19 mouse cellular contexts compared by ENCODE assay signal in the genomic region with DNA sequence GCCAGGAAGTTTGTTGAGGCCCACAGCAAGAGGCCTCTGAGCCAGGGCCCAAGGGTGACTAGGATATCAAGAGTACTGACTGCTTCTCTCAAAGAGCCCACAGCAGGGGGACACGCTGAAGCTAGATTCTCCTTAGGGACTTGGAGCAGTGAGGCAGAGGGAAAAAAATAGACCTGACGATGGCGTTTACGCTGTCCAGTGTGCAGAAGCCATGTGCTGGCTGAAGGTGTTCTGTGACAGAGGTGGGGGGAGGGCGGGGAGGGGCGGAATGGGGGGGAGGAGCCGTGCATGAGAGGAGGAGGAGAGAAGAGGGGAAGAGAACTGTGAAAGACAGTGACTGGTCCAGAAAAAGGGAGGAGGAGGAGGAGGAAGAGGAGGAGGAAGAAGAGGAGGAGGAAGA. TPM values are rescaled to one million over a fixed set of nuclear protein-coding genes. Genes with fewer than 3 reads are reported as not detected.
DNase-seq lines count a peak whose midpoint lies in the region; ATAC-seq and TF ChIP-seq lines count a peak whose summit lies in the region.
"Had no signal": no experiment of that assay in that cellular context is flagged by ENCODE, and none has a peak within 500 bp of the region (broad histone marks: within the 10 kb centered on the region; RNA-seq: fewer than 3 reads in every experiment).

No protein-coding gene starts in this region.

- intact Hi-C loops in gastrocnemius, postnatal 14 days (cut with DNase I; ENCODE audit: low total_unique reads): no loop called here
- intact Hi-C loops in heart, postnatal 36 days (cut with DNase I): no loop called here

- H3K27ac ChIP-seq in heart, embryonic 15.5 days: peak overlapping the region; percentile 36; the same call in 1 of the 2 replicates
- H3K27ac ChIP-seq in ES-Bruce4 (ENCODE audit: insufficient read depth, low read length): peak overlapping the region; percentile 46
- peak overlapping the region; percentile 67 for H3K27ac ChIP-seq in limb, embryonic 10.5 days
- H3K27ac ChIP-seq: forebrain, embryonic 15.5 days; liver, embryonic 13.5 days; midbrain, embryonic 13.5 days; neural tube, embryonic 12.5 days had no signal

- peaks cover 41% of the 10 kb centered on the region for H3K4me1 ChIP-seq in heart, embryonic 15.5 days (replicated peaks)
- peaks cover 8% of the 10 kb centered on the region for H3K4me1 ChIP-seq in ES-Bruce4 (ENCODE audit: control insufficient read depth, insufficient read depth, low read length)
- H3K4me1 ChIP-seq in limb, embryonic 10.5 days: peaks cover 50% of the 10 kb centered on the region
- H3K4me1 ChIP-seq: liver, embryonic 13.5 days had no signal

- ATAC-seq in heart, embryonic 15.5 days (replicated peaks; ENCODE audit: insufficient number of reproducible peaks, insufficient read depth, low FRiP score, low read depth): no peak
- ATAC-seq: forebrain, embryonic 15.5 days; midbrain, embryonic 13.5 days had no signal

- H3K27me3 ChIP-seq in heart, embryonic 15.5 days: no peaks in the 10 kb centered on the region
- no peaks in the 10 kb centered on the region for H3K27me3 ChIP-seq in ES-Bruce4 (ENCODE audit: control insufficient read depth, insufficient read depth, low read length, poor library complexity, severe bottlenecking)
- H3K27me3 ChIP-seq in limb, embryonic 10.5 days (ENCODE audit: low read depth, poor library complexity, severe bottlenecking): peaks cover 53% of the 10 kb centered on the region

- no peak overlapping the region for H3K4me2 ChIP-seq in heart, embryonic 15.5 days
- H3K4me2 ChIP-seq: forebrain, embryonic 15.5 days; liver, embryonic 13.5 days; midbrain, embryonic 13.5 days; neural tube, embryonic 12.5 days had no signal

- H3K36me3 ChIP-seq in heart, embryonic 15.5 days: no peaks in the 10 kb centered on the region
- H3K36me3 ChIP-seq in ES-Bruce4 (ENCODE audit: control insufficient read depth, insufficient read depth, low read length, poor library complexity, severe bottlenecking): no peaks in the 10 kb centered on the region
- no peaks in the 10 kb centered on the region for H3K36me3 ChIP-seq in limb, embryonic 10.5 days
- H3K36me3 ChIP-seq: forebrain, embryonic 15.5 days; liver, embryonic 13.5 days; midbrain, embryonic 13.5 days; neural tube, embryonic 12.5 days had no signal

- WGBS in heart, embryonic 15.5 days: 51% methylated on average over 7 of the region's 7 CpGs
- WGBS in limb, embryonic 10.5 days: 69% methylated on average over 7 of the region's 7 CpGs

- H3K4me3 ChIP-seq in heart, embryonic 15.5 days: no peak overlapping the region
- H3K4me3 ChIP-seq in ES-Bruce4 (ENCODE audit: low read depth, low read length): peak overlapping the region; percentile 33
- no peak overlapping the region for H3K4me3 ChIP-seq in limb, embryonic 10.5 days
- H3K4me3 ChIP-seq: forebrain, embryonic 15.5 days; liver, embryonic 13.5 days; midbrain, embryonic 13.5 days; neural tube, embryonic 12.5 days had no signal

- H3K9ac ChIP-seq in heart, embryonic 15.5 days: no peak overlapping the region
- H3K9ac ChIP-seq in ES-Bruce4 (ENCODE audit: low read depth, poor library complexity, severe bottlenecking): peak overlapping the region; percentile 13; the same call in 1 of the 2 replicates
- H3K9ac ChIP-seq: forebrain, embryonic 15.5 days; liver, embryonic 13.5 days; midbrain, embryonic 13.5 days; neural tube, embryonic 12.5 days had no signal

- H3K9me3 ChIP-seq in heart, embryonic 15.5 days (replicated peaks): no peaks in the 10 kb centered on the region
- no peaks in the 10 kb centered on the region for H3K9me3 ChIP-seq in ES-Bruce4 (replicated peaks; ENCODE audit: control insufficient read depth, insufficient read depth, low read length, poor library complexity, severe bottlenecking)
- no peaks in the 10 kb centered on the region for H3K9me3 ChIP-seq in limb, embryonic 10.5 days (replicated peaks)
- H3K9me3 ChIP-seq: forebrain, embryonic 15.5 days; liver, embryonic 13.5 days; midbrain, embryonic 13.5 days; neural tube, embryonic 12.5 days had no signal

- no peak for TF ChIP-seq EP300 in ES-Bruce4 (IDR thresholded peaks at IDR 0.05; ENCODE audit: insufficient read depth, low read depth, low read length)

- no peak for TF ChIP-seq CTCF in ES-Bruce4 (IDR thresholded peaks at IDR 0.05; ENCODE audit: low read depth, low read length)

- no peak for TF ChIP-seq POLR2A in ES-Bruce4 (IDR thresholded peaks at IDR 0.05; ENCODE audit: insufficient read depth, low read length)

- peak; percentile 51 for DNase-seq in gastrocnemius, postnatal 25 days
- DNase-seq in gastrocnemius, postnatal 14 days: no peak
- DNase-seq in heart, postnatal 36 days: no peak
- no peak for DNase-seq in limb, embryonic 10.5 days (ENCODE audit: low spot score)
- no peak for DNase-seq in natural killer cell, adult 2 months (ENCODE audit: low spot score in 2 of 2)
- DNase-seq: adrenal gland, postnatal 25 days; cerebellum, adult 9-10 months; kidney, adult 18-20 months; kidney, postnatal 4 days; layer of hippocampus, adult 9-11 months; liver, embryonic 13.5 days; lung, adult 2 months; right cerebral cortex, postnatal 14 days; spleen, adult 18-20 months had no signal

RNA-seq across cellular contexts. Expression of gene Casz1, which starts 52.6 kb away (rescaled TPM):
- total RNA-seq in gastrocnemius, postnatal 25 days (2021): 10 to 100 TPM; 27.8 to 30.2 TPM
- 10 to 100 TPM; 31.2 to 32.9 TPM for total RNA-seq in gastrocnemius, postnatal 14 days (2021)
- 20.7 and 22.6 TPM in 2 replicates for polyA plus RNA-seq in heart, embryonic 15.5 days (2015; fragmentation: Nextera tagmentation; extraction: Ambion mirVana)
- total RNA-seq in heart, postnatal 36 days (2021): 10 to 100 TPM; 38.7 to 45.3 TPM
- polyA plus RNA-seq in ES-Bruce4 (2011; ENCODE audit: insufficient read depth, insufficient read length, low read depth, missing spikeins): 13.8 and 15.6 TPM in 2 replicates
- 1.0 and 2.1 TPM in 2 replicates for polyA plus RNA-seq in limb, embryonic 10.5 days (2016; fragmentation: Nextera tagmentation; extraction: Ambion mirVana)
